Mouse (Mus musculus): ENCODE data around the gene Syvn1.

The Syvn1 gene

GRCm38 (mm10) chr19:6046294-6047153 is at the start of gene Syvn1:
TSS of gene Syvn1 (plus strand) at chr19:6046576.
- DNase-seq: peak; percentile 93

- no peak for DNase-seq
Observed at GRCm38 (mm10) chr19:5998180-5998579, 48.2 kb upstream of the Syvn1 start.

GRCm38 (mm10) chr19:5999969-6000368 is 46.4 kb upstream of the Syvn1 start:
- DNase-seq: no peak

GRCm38 (mm10) chr19:6005541-6005940 is 40.8 kb upstream of the Syvn1 start:
- DNase-seq: no peak

GRCm38 (mm10) chr19:6007013-6007412 is 39.4 kb upstream of the Syvn1 start:
- no peak for DNase-seq

- no peak for DNase-seq
Observed at GRCm38 (mm10) chr19:6009137-6009536, 37.2 kb upstream of the Syvn1 start.

GRCm38 (mm10) chr19:6013691-6014090 is 32.7 kb upstream of the Syvn1 start:
- DNase-seq: no peak

GRCm38 (mm10) chr19:6014991-6015510 is 31.3 kb upstream of the Syvn1 start:
- DNase-seq: peak; percentile 63

- peak; percentile 85 for DNase-seq
Observed at GRCm38 (mm10) chr19:6015511-6016315, 30.7 kb upstream of the Syvn1 start, which contains the start of gene Capn1. TSS of gene Capn1 (minus strand) at chr19:6015897.

GRCm38 (mm10) chr19:6016532-6016931 is 29.8 kb upstream of the Syvn1 start:
- DNase-seq: no peak

GRCm38 (mm10) chr19:6018142-6019089 is 28.0 kb upstream of the Syvn1 start:
- peak; percentile 94 for DNase-seq

GRCm38 (mm10) chr19:6020276-6020675 is 26.1 kb upstream of the Syvn1 start:
- DNase-seq: no peak

- DNase-seq: no peak
Observed at GRCm38 (mm10) chr19:6023059-6023458, 23.3 kb upstream of the Syvn1 start.

GRCm38 (mm10) chr19:6023930-6024329 is 22.4 kb upstream of the Syvn1 start:
- no peak for DNase-seq

- no peak for DNase-seq
Observed at GRCm38 (mm10) chr19:6028991-6029390, 17.4 kb upstream of the Syvn1 start.

GRCm38 (mm10) chr19:6029426-6029825 is 16.9 kb upstream of the Syvn1 start:
- DNase-seq: no peak

- DNase-seq: no peak
Observed at GRCm38 (mm10) chr19:6030520-6031280, 15.7 kb upstream of the Syvn1 start.

- no peak for DNase-seq
Observed at GRCm38 (mm10) chr19:6035966-6036585, 10.3 kb upstream of the Syvn1 start.

- DNase-seq: no peak
Observed at GRCm38 (mm10) chr19:6037695-6038094, 8.7 kb upstream of the Syvn1 start.

GRCm38 (mm10) chr19:6038326-6038725 is 8.1 kb upstream of the Syvn1 start:
- DNase-seq: no peak

- no peak for DNase-seq
Observed at GRCm38 (mm10) chr19:6040002-6040401, 6.4 kb upstream of the Syvn1 start.
